Mouse (Mus musculus) liver, embryonic 14.5 days (tissue): ENCODE results near the gene Ovgp1. TPM values are rescaled to one million over a fixed set of nuclear protein-coding genes. Genes with fewer than 3 reads are reported as not detected.

Source experiments
- ATAC-seq: fragments of 200-750 bp; cut with Nextera tagmentation; 2 replicates; pipeline ENCODE4 v1.8.0; 2017; ENCODE audit warnings: moderate number of reproducible peaks, mild to moderate bottlenecking, moderate library complexity; ENCODE audit not compliant: insufficient read depth
- DNase-seq, 3 experiments: peaks; one replicate each; pipeline ENCODE4 v3.0.0-alpha.2; 2012 to 2013; ENCODE audit warnings: low read depth in 3 of 3, low spot score in 3 of 3
- H3K27ac ChIP-seq: fragments of 300-500 bp; sonication (generic); 2 replicates; pipeline ENCODE4 v1.5.1; 2014; ENCODE audit warnings: moderate library complexity, mild to moderate bottlenecking, control low read depth, inconsistent platforms
- H3K27me3 ChIP-seq: fragments of 300-500 bp; sonication (generic); 2 replicates; pipeline ENCODE4 v1.6.1; 2014; ENCODE audit warnings: mild to moderate bottlenecking, low read length, moderate library complexity; ENCODE audit not compliant: control insufficient read depth, insufficient read depth
- H3K36me3 ChIP-seq: fragments of 300-500 bp; sonication (generic); replicated peaks from 2 replicates; pipeline ENCODE4 v1.6.1; 2014; ENCODE audit warnings: low read depth; ENCODE audit not compliant: control insufficient read depth, insufficient read depth
- H3K4me1 ChIP-seq, 2 experiments: fragments of 200-500 bp in 1 of 2; fragments of 300-500 bp in 1 of 2; sonication (generic) in 1 of 2; replicated peaks; 2 replicates each; pipeline ENCODE4 v1.6.1; 2012 to 2014; ENCODE audit warnings: antibody characterized with exemption in 1 of 2, inconsistent platforms in 1 of 2, low read length in 1 of 2; ENCODE audit not compliant: control insufficient read depth in 2 of 2, insufficient read depth in 2 of 2
- H3K4me2 ChIP-seq: fragments of 300-500 bp; sonication (generic); 2 replicates; pipeline ENCODE4 v1.6.1; 2014; ENCODE audit warnings: low read depth, mild to moderate bottlenecking, control low read depth, moderate library complexity
- H3K4me3 ChIP-seq, 2 experiments: fragments of 200-500 bp in 1 of 2; fragments of 300-500 bp in 1 of 2; sonication (generic) in 1 of 2; 2 replicates each; pipeline ENCODE4 v1.5.1; 2012 to 2014; ENCODE audit warnings: low read depth in 2 of 2, low read length in 2 of 2, mild to moderate bottlenecking in 2 of 2, control low read depth in 1 of 2, inconsistent platforms in 1 of 2, moderate library complexity in 1 of 2; ENCODE audit not compliant: insufficient read depth in 1 of 2
- H3K9ac ChIP-seq: fragments of 300-500 bp; sonication (generic); replicated peaks from 2 replicates; pipeline ENCODE4 v1.6.1; 2014; ENCODE audit warnings: mild to moderate bottlenecking, control low read depth, moderate library complexity
- H3K9me3 ChIP-seq: fragments of 300-500 bp; sonication (generic); 2 replicates; pipeline ENCODE4 v1.6.1; 2016; ENCODE audit warnings: low read length, mixed read lengths; ENCODE audit not compliant: control insufficient read depth
- CTCF ChIP-seq: IDR thresholded peaks from 2 replicates; pipeline ENCODE4 v1.5.1; 2016; ENCODE audit warnings: antibody characterized with exemption, low read depth, control low read depth
- EP300 ChIP-seq: IDR thresholded peaks from 2 replicates; pipeline ENCODE4 v1.6.1; 2016; ENCODE audit warnings: antibody characterized with exemption, low read depth
- WGBS: fragments of 180-500 bp; shearing (Covaris S2); extraction: QIAGEN DNeasy Blood & Tissue Kit; methylation state at CpG from one replicate; pipeline ENCODE4 v1.1.7; 2014; ENCODE audit not compliant: insufficient replicate concordance; 5-methylcytosine and 5-hydroxymethylcytosine counted together
- polyA plus RNA-seq, 2 experiments: library from polyadenylated mRNA; depleted of rRNA in 1 of 2; stranded (reverse) in 1 of 2; unstranded in 1 of 2; fragments of >200 nt; fragmentation: Nextera tagmentation in 1 of 2; extraction: Ambion mirVana in 1 of 2; gene quantifications; 2 replicates each; pipeline versions ENCODE4 v1.2.1 to v1.2.3; 2012 to 2014

Ovgp1 gene
- polyA plus RNA-seq, 2 experiments, result 0.24 to 1.2 TPM

DNA sequence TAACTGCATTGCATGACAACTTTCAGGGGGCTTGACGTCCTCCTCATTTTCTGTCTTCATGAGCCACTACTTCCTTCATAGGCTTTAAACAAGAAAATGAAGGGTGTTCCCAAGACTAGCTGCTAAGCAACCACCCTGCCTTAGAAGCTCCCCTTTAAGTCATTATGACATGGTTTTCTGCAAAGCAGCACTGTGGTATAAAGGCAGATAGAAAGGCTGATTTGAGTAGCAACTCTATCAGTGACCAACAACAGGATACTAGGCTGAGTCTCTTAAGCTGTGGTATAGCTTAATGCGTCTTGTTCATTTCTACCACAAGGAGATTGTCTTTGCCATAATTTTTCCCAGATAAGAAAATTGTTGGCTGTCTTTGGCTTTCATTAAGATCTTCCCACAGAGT, 41.0 kb downstream of the Ovgp1 start, which contains the start of gene Pifo:
Gene Pifo, minus strand, starts transcription at position 101 of the 400 bp plus-strand sequence.
- TF ChIP-seq CTCF, result no peak
- TF ChIP-seq EP300, result no peak
- Histone ChIP-seq H3K9ac (no peak within 1 kb of the TSS), H3K27me3 (no peaks in the 10 kb centered on the region), H3K36me3 (no peaks in the 10 kb centered on the region), H3K4me1 (no peaks in the 10 kb centered on the region), H3K27ac (no peak within 1 kb of the TSS), H3K4me2 (no peak within 1 kb of the TSS), H3K9me3 (no peaks in the 10 kb centered on the region), H3K4me3 (no peak within 1 kb of the TSS)
- DNase-seq (no peak), ATAC-seq (no peak)
- WGBS, result 60% methylated on average over 2 of the region's 2 CpGs

DNA sequence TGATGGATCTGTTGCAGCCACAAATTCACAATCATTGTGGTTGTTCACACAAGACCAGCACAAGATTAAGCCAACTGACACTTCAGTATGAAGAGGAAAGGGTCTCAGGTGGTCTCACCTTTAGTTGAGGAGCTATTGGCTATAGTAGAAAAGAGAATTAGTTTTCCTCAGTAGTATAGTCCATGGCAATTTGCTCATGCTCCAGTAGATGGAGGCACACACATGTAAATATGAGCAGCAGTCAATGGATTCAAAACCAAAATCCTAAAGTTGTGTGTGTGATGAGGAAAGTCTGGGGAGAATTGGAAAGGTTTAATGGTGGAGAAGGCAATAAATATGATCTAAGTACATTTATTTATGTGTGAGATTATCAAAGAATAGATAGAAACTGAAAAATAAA, 48.3 kb downstream of the Ovgp1 start:
- no peaks in the 10 kb centered on the region for H3K36me3 ChIP-seq
- H3K27me3 ChIP-seq, result no peaks in the 10 kb centered on the region
- TF ChIP-seq CTCF (no peak), EP300 (no peak)
- no peak overlapping the region for H3K4me3 ChIP-seq
- no peak overlapping the region for H3K4me2 ChIP-seq
- H3K4me1 ChIP-seq, result no peaks in the 10 kb centered on the region
- H3K9ac ChIP-seq, result no peak overlapping the region
- H3K27ac ChIP-seq, result no peak overlapping the region
- DNase-seq (no peak), ATAC-seq (no peak)
- no peaks in the 10 kb centered on the region for H3K9me3 ChIP-seq

GRCm38 (mm10) chr3:106024135-106024534, 50.6 kb downstream of the Ovgp1 start:
- Histone ChIP-seq H3K4me2 (no peak overlapping the region), H3K4me3 (no peak overlapping the region), H3K27ac (no peak overlapping the region), H3K36me3 (no peaks in the 10 kb centered on the region), H3K4me1 (no peaks in the 10 kb centered on the region), H3K9me3 (no peaks in the 10 kb centered on the region), H3K27me3 (no peaks in the 10 kb centered on the region), H3K9ac (no peak overlapping the region)
- TF ChIP-seq EP300, result no peak
- TF ChIP-seq CTCF, result no peak
- no peak for DNase-seq
- no peak for ATAC-seq
- WGBS, result 59% methylated on average over 2 of the region's 2 CpGs

- no peaks in the 10 kb centered on the region for H3K36me3 ChIP-seq
- no peak for ATAC-seq
- no peak within 1 kb of the TSS for H3K4me2 ChIP-seq
- WGBS, result 37% methylated on average over 1 of the region's 1 CpGs
- no peak for TF ChIP-seq EP300
- no peak for TF ChIP-seq CTCF
- no peaks in the 10 kb centered on the region for H3K4me1 ChIP-seq
- no peak within 1 kb of the TSS for H3K4me3 ChIP-seq
- no peak within 1 kb of the TSS for H3K27ac ChIP-seq
- no peak for DNase-seq
- no peaks in the 10 kb centered on the region for H3K9me3 ChIP-seq
- no peak within 1 kb of the TSS for H3K9ac ChIP-seq
- no peaks in the 10 kb centered on the region for H3K27me3 ChIP-seq
These were observed 59.3 kb downstream of the Ovgp1 start, which contains the start of gene Chil5 for GRCm38 (mm10) chr3:106032781-106033180. TSS of gene Chil5 (minus strand) at chr3:106032814.

Other genes starting within 250 kb of the Ovgp1 start
- 20.5 and 37.4 TPM in 2 replicates for gene Rap1a, start 172.4 kb upstream of the Ovgp1 start, polyA plus RNA-seq (2012; rRNA removed)
- gene Rap1a, start 172.4 kb upstream of the Ovgp1 start, polyA plus RNA-seq (2014; fragmentation: Nextera tagmentation; extraction: Ambion mirVana), result 81.3 and 86.2 TPM in 2 replicates
- gene Adora3, start 102.9 kb upstream of the Ovgp1 start, polyA plus RNA-seq (2012; rRNA removed), result 0.34 and 0.49 TPM in 2 replicates
- gene Adora3, start 102.9 kb upstream of the Ovgp1 start, polyA plus RNA-seq (2014; fragmentation: Nextera tagmentation; extraction: Ambion mirVana), result 0.47 and 0.49 TPM in 2 replicates
- gene Tmigd3, start 102.8 kb upstream of the Ovgp1 start, polyA plus RNA-seq (2012; rRNA removed), result 0.08 and 0.11 TPM in 2 replicates
- gene Tmigd3, start 102.8 kb upstream of the Ovgp1 start, polyA plus RNA-seq (2014; fragmentation: Nextera tagmentation; extraction: Ambion mirVana), result 0.09 and 0.34 TPM in 2 replicates
- 3.0 and 4.1 TPM in 2 replicates for gene I830077J02Rik, start 41.0 kb upstream of the Ovgp1 start, polyA plus RNA-seq (2012; rRNA removed)
- gene I830077J02Rik, start 41.0 kb upstream of the Ovgp1 start, polyA plus RNA-seq (2014; fragmentation: Nextera tagmentation; extraction: Ambion mirVana), result 3.0 and 3.1 TPM in 2 replicates
- 16.8 and 21.3 TPM in 2 replicates for gene Wdr77, start 14.3 kb upstream of the Ovgp1 start, polyA plus RNA-seq (2012; rRNA removed)
- gene Wdr77, start 14.3 kb upstream of the Ovgp1 start, polyA plus RNA-seq (2014; fragmentation: Nextera tagmentation; extraction: Ambion mirVana), result 32.4 and 40.2 TPM in 2 replicates
- gene Atp5f1, start 13.6 kb upstream of the Ovgp1 start, polyA plus RNA-seq (2012; rRNA removed), result 93.2 and 171 TPM in 2 replicates
- 362 and 364 TPM in 2 replicates for gene Atp5f1, start 13.6 kb upstream of the Ovgp1 start, polyA plus RNA-seq (2014; fragmentation: Nextera tagmentation; extraction: Ambion mirVana)
- not detected in 2 replicates for gene Pifo, start 40.9 kb downstream of the Ovgp1 start, polyA plus RNA-seq (2012; rRNA removed)
- gene Pifo, start 40.9 kb downstream of the Ovgp1 start, polyA plus RNA-seq (2014; fragmentation: Nextera tagmentation; extraction: Ambion mirVana), result not detected in 2 replicates
- gene Chil5, start 59.1 kb downstream of the Ovgp1 start, polyA plus RNA-seq (2012; rRNA removed), result not detected in 2 replicates
- not detected in 2 replicates for gene Chil5, start 59.1 kb downstream of the Ovgp1 start, polyA plus RNA-seq (2014; fragmentation: Nextera tagmentation; extraction: Ambion mirVana)
- not detected in 2 replicates for gene Chia1, start 139.5 kb downstream of the Ovgp1 start, polyA plus RNA-seq (2012; rRNA removed)
- not detected in 2 replicates for gene Chia1, start 139.5 kb downstream of the Ovgp1 start, polyA plus RNA-seq (2014; fragmentation: Nextera tagmentation; extraction: Ambion mirVana)
- 0.26 and 0.33 TPM in 2 replicates for gene Chil3, start 193.9 kb downstream of the Ovgp1 start, polyA plus RNA-seq (2012; rRNA removed)
- gene Chil3, start 193.9 kb downstream of the Ovgp1 start, polyA plus RNA-seq (2014; fragmentation: Nextera tagmentation; extraction: Ambion mirVana), result 1.7 TPM in 2 replicates
- gene Chil4, start 245.8 kb downstream of the Ovgp1 start, polyA plus RNA-seq (2012; rRNA removed), result not detected in 2 replicates
- not detected in 2 replicates for gene Chil4, start 245.8 kb downstream of the Ovgp1 start, polyA plus RNA-seq (2014; fragmentation: Nextera tagmentation; extraction: Ambion mirVana)